Mouse (Mus musculus): Measurements from ENCODE around the gene Riok1. TPM values are rescaled to one million over a fixed set of nuclear protein-coding genes. Genes with fewer than 3 reads are reported as not detected.

Gene Riok1
- polyA plus RNA-seq, 1 experiment from 2014 or later: 33.2 TPM

DNA sequence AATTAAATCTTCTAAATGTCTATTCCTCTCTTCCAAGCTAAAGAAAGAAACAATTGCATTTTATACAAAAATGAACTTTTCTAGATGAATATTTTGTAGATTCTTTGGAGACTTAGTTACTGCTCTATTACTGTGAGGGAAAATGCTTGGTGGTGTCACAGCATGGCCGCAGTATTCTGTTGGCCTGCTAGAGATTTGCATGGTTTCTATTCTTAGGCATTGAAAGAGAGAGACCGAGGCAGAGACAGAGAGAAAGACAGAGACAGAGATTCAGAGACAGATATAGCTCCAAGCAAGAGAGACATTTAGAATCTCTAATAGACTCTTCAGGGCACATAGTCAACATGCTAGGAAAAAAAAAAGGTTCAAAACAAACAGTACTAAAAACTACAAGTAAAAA, 28.8 kb upstream of the Riok1 start:
- Histone ChIP-seq H3K27me3 (ENCODE audit: control insufficient read depth, insufficient read depth, low read length) (no peaks in the 10 kb centered on the region), H3K4me3 (ENCODE audit: low read depth, low read length) (no peak overlapping the region), H3K4me1 (ENCODE audit: control insufficient read depth, insufficient read depth, low read length) (no peaks in the 10 kb centered on the region), H3K9me3 (replicated peaks; ENCODE audit: control insufficient read depth, low read length) (0 out of 2 replicates have a peak, but pooled peaks cover under 1% of the 10 kb centered on the region), H3K4me2 (no peak overlapping the region), H3K27ac (ENCODE audit: low read depth, low read length) (no peak overlapping the region), H3K36me3 (ENCODE audit: control insufficient read depth, insufficient read depth, low read length) (no peaks in the 10 kb centered on the region), H3K9ac (ENCODE audit: low read depth, low read length) (no peak overlapping the region)
- ATAC-seq (replicated peaks; ENCODE audit: insufficient number of reproducible peaks, low FRiP score, low TSS enrichment): no peak
- 78% methylated on average over 2 of the region's 2 CpGs for WGBS (ENCODE audit: insufficient replicate concordance)

DNA sequence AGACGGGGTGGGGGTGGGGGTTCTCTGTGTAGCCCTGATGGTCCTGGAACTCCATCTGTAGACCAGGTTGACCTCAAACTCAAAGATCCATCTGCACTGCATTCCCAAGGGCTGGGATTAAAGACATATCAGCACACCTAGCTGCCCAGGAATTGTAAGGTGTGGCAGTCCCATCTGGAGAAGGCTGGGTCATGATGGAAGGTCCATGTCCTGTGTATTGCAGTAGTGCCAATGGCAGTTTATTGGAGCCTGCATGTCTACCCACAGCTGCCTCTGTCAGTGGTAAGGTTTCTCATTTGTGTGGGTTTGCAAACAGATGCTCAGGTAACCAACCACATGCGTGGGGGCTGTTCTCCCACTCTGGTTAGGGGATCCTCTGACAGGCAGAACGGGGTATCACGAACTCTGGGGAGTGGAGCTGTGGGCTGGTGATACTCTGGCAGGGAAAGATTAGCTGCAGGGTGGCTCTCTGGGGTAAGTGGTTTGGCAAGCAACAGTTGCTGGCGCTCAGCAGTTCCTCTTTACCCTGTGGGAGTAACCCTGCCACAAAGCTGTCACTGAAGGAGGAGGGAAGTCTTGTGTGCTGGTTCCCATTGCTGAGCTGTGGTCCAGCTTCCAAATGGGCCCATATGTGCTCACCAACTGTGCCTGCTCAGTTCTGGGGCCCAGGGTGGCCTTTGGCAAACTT, 26.9 kb upstream of the Riok1 start:
- no peak for ATAC-seq (replicated peaks; ENCODE audit: insufficient number of reproducible peaks, low FRiP score, low TSS enrichment)
- no peak overlapping the region for H3K27ac ChIP-seq (ENCODE audit: low read depth, low read length)

DNA sequence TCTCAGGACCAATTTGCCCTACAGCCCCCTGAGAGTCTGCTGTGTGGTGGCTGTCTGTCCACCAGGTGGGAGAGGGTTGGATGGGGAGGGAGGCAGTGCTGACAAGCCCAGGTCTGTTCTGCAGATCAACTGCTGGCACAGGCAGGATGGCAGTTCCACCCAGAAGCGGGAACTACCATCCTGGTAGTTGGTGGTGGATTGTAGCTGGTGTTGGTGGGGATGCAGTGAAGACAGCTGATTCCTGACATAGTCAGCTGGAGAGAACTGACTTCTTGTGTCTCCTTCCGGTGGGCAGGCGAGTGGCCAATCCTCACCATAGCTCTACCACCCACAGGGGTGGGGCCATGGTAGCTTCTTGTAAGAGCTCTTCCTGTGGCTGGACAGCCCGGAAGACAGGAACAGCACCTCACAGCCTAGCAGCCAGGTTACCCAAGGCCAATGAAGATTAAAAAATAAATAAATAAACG, 26.3 kb upstream of the Riok1 start:
- 79% methylated on average over 5 of the region's 5 CpGs for WGBS (ENCODE audit: insufficient replicate concordance)
- Histone ChIP-seq H3K27ac (ENCODE audit: low read depth, low read length) (no peak overlapping the region), H3K27me3 (ENCODE audit: control insufficient read depth, insufficient read depth, low read length) (no peaks in the 10 kb centered on the region), H3K9ac (ENCODE audit: low read depth, low read length) (no peak overlapping the region), H3K36me3 (ENCODE audit: control insufficient read depth, insufficient read depth, low read length) (no peaks in the 10 kb centered on the region), H3K4me2 (no peak overlapping the region), H3K4me3 (ENCODE audit: low read depth, low read length) (no peak overlapping the region), H3K9me3 (replicated peaks; ENCODE audit: control insufficient read depth, low read length) (no peaks in the 10 kb centered on the region), H3K4me1 (ENCODE audit: control insufficient read depth, insufficient read depth, low read length) (no peaks in the 10 kb centered on the region)
- ATAC-seq (replicated peaks; ENCODE audit: insufficient number of reproducible peaks, low FRiP score, low TSS enrichment): no peak

More for the DNA sequence above, 26.9 kb upstream of the Riok1 start:
- Histone ChIP-seq H3K4me2 (no peak overlapping the region), H3K27me3 (ENCODE audit: control insufficient read depth, insufficient read depth, low read length) (no peaks in the 10 kb centered on the region), H3K9me3 (replicated peaks; ENCODE audit: control insufficient read depth, low read length) (no peaks in the 10 kb centered on the region), H3K9ac (ENCODE audit: low read depth, low read length) (no peak overlapping the region), H3K36me3 (ENCODE audit: control insufficient read depth, insufficient read depth, low read length) (no peaks in the 10 kb centered on the region), H3K4me1 (ENCODE audit: control insufficient read depth, insufficient read depth, low read length) (no peaks in the 10 kb centered on the region), H3K4me3 (ENCODE audit: low read depth, low read length) (no peak overlapping the region)
- 73% methylated on average over 5 of the region's 5 CpGs for WGBS (ENCODE audit: insufficient replicate concordance)

DNA sequence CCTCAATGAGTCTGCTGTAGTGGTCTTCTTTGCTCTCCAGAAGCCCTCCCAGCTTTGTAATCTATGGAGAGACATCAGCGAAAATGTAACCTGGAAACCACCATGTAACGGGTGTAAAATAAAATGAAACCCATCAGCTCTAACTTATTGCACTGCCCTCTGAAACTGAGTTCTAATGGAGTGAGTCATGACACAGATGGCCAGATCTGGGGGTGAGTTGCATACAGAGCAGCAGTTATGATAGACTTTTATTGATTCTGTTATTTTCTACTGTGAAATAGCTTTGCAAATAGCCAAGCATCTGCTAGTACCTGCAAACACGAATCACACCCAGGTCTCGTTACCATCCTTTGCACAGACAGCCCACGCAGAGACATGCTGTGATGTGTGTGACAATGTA, 24.4 kb upstream of the Riok1 start:
- no peaks in the 10 kb centered on the region for H3K9me3 ChIP-seq (replicated peaks; ENCODE audit: control insufficient read depth, low read length)
- no peak overlapping the region for H3K4me3 ChIP-seq (ENCODE audit: low read depth, low read length)
- WGBS (ENCODE audit: insufficient replicate concordance): 84% methylated on average over 5 of the region's 5 CpGs
- H3K27ac ChIP-seq (ENCODE audit: low read depth, low read length): no peak overlapping the region
- no peak overlapping the region for H3K9ac ChIP-seq (ENCODE audit: low read depth, low read length)
- H3K4me1 ChIP-seq (ENCODE audit: control insufficient read depth, insufficient read depth, low read length): no peaks in the 10 kb centered on the region
- no peaks in the 10 kb centered on the region for H3K27me3 ChIP-seq (ENCODE audit: control insufficient read depth, insufficient read depth, low read length)
- H3K4me2 ChIP-seq: no peak overlapping the region
- H3K36me3 ChIP-seq (ENCODE audit: control insufficient read depth, insufficient read depth, low read length): no peaks in the 10 kb centered on the region
- no peak for ATAC-seq (replicated peaks; ENCODE audit: insufficient number of reproducible peaks, low FRiP score, low TSS enrichment)

DNA sequence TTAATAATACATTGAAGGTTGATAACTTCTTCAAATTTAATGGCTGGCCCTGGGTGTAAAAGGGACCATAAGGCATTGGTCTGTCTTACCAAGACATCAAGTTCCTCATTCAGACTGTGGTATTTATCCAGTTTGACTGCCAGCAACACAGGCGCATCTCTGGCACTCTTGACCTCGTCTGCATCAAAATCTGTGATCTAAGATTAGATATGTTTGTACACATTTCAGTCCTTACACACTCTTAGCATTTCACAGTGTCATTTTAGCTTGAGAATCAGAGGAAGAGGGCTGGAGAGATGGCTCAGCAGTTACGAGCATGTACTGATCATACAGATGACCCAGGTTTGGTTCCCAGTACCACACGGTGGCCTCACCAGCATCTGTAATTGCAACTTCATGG, 21.2 kb upstream of the Riok1 start:
- 81% methylated on average over 4 of the region's 4 CpGs for WGBS (ENCODE audit: insufficient replicate concordance)
- ATAC-seq (replicated peaks; ENCODE audit: insufficient number of reproducible peaks, low FRiP score, low TSS enrichment): no peak
- no peaks in the 10 kb centered on the region for H3K4me1 ChIP-seq (ENCODE audit: control insufficient read depth, insufficient read depth, low read length)
- no peaks in the 10 kb centered on the region for H3K27me3 ChIP-seq (ENCODE audit: control insufficient read depth, insufficient read depth, low read length)
- H3K9me3 ChIP-seq (replicated peaks; ENCODE audit: control insufficient read depth, low read length): 0 out of 2 replicates have a peak, but pooled peaks cover 2% of the 10 kb centered on the region
- no peak overlapping the region for H3K27ac ChIP-seq (ENCODE audit: low read depth, low read length)
- no peak overlapping the region for H3K9ac ChIP-seq (ENCODE audit: low read depth, low read length)
- no peak overlapping the region for H3K4me3 ChIP-seq (ENCODE audit: low read depth, low read length)
- no peak overlapping the region for H3K4me2 ChIP-seq
- H3K36me3 ChIP-seq (ENCODE audit: control insufficient read depth, insufficient read depth, low read length): no peaks in the 10 kb centered on the region

DNA sequence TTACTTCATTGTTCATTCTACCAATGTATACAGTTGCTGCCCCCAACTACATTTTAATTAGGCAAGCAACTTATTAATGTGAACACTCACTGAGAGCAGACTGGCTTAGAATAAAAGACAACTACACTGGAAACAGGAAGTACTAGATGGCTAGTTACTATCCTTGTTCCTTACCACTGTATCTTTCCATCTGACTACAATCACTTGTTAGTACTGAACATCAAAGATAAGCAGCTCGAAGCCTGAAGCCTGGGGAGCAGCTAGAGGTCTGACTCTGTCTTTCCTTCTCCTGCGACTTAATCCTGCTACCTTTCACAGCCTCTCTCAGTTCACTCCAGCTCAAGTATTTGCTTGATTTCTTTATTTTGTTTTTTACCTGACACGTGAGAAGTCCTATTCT, 18.0 kb upstream of the Riok1 start:
- Histone ChIP-seq H3K27ac (ENCODE audit: low read depth, low read length) (no peak overlapping the region), H3K4me3 (ENCODE audit: low read depth, low read length) (no peak overlapping the region), H3K4me2 (no peak overlapping the region), H3K4me1 (ENCODE audit: control insufficient read depth, insufficient read depth, low read length) (0 out of 2 replicates have a peak, but pooled peaks cover 2% of the 10 kb centered on the region), H3K27me3 (ENCODE audit: control insufficient read depth, insufficient read depth, low read length) (no peaks in the 10 kb centered on the region), H3K9me3 (replicated peaks; ENCODE audit: control insufficient read depth, low read length) (0 out of 2 replicates have a peak, but pooled peaks cover 2% of the 10 kb centered on the region), H3K36me3 (ENCODE audit: control insufficient read depth, insufficient read depth, low read length) (no peaks in the 10 kb centered on the region), H3K9ac (ENCODE audit: low read depth, low read length) (no peak overlapping the region)
- 58% methylated on average over 3 of the region's 3 CpGs for WGBS (ENCODE audit: insufficient replicate concordance)
- no peak for ATAC-seq (replicated peaks; ENCODE audit: insufficient number of reproducible peaks, low FRiP score, low TSS enrichment)

DNA sequence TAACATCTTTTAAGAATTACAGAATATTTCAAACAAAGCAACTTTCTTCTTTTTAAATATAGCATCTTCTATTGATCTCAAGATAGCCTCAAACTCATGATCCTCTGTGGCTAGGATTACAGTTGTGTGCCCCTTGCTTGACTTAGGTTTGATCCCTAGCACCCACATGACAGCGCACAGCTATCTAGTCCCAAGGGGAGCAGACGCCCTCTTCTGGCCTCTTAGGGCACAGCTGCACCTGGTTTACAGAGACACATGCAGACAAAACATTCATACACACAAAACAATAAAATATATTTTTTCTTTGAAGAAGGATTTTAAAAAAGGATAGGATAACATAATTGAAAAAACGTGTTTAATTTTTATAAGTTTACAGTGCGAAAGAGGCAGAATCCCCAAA, 10.9 kb upstream of the Riok1 start:
- Histone ChIP-seq H3K27me3 (ENCODE audit: control insufficient read depth, insufficient read depth, low read length) (no peaks in the 10 kb centered on the region), H3K27ac (ENCODE audit: low read depth, low read length) (no peak overlapping the region), H3K4me1 (ENCODE audit: control insufficient read depth, insufficient read depth, low read length) (0 out of 2 replicates have a peak, but pooled peaks cover 2% of the 10 kb centered on the region), H3K4me2 (no peak overlapping the region), H3K9ac (ENCODE audit: low read depth, low read length) (no peak overlapping the region), H3K36me3 (ENCODE audit: control insufficient read depth, insufficient read depth, low read length) (no peaks in the 10 kb centered on the region), H3K9me3 (replicated peaks; ENCODE audit: control insufficient read depth, low read length) (no peaks in the 10 kb centered on the region), H3K4me3 (ENCODE audit: low read depth, low read length) (no peak overlapping the region)
- 36% methylated on average over 4 of the region's 4 CpGs for WGBS (ENCODE audit: insufficient replicate concordance)
- ATAC-seq (replicated peaks; ENCODE audit: insufficient number of reproducible peaks, low FRiP score, low TSS enrichment): no peak

DNA sequence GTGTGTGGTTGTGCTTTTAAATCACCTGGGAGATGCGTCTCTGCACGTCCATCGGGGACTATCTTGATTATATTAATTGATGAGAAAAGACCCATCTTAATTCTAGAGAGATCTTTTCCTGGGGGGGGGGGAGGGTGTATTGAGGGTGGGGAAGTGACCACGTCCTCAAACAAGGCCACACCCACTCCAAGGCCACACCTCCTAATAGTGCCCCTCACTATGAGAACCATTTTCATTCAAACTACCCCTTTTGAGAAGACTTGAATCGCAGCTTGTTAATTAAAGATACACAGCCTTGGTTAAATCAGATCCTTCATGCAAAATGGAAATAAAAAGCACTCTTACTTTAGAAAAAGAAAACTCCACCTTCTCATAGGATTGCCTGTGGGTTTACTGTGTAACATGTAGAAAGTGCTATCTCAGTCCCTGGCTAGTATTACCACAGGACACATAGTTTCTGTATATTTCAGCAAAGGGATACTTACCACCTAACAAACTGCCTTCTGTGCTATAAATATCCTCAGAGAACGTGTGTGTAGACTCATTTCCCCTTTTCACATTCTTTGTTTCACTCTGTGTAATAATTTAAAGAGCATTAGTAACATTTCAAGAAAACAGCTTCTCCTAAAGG, 9.1 kb upstream of the Riok1 start:
- H3K27ac ChIP-seq (ENCODE audit: low read depth, low read length): no peak overlapping the region
- H3K4me3 ChIP-seq (ENCODE audit: low read depth, low read length): no peak overlapping the region
- no peak overlapping the region for H3K4me2 ChIP-seq
- H3K27me3 ChIP-seq (ENCODE audit: control insufficient read depth, insufficient read depth, low read length): no peaks in the 10 kb centered on the region
- no peak for ATAC-seq (replicated peaks; ENCODE audit: insufficient number of reproducible peaks, low FRiP score, low TSS enrichment)
- no peaks in the 10 kb centered on the region for H3K36me3 ChIP-seq (ENCODE audit: control insufficient read depth, insufficient read depth, low read length)
- 0 out of 2 replicates have a peak, but pooled peaks cover 2% of the 10 kb centered on the region for H3K4me1 ChIP-seq (ENCODE audit: control insufficient read depth, insufficient read depth, low read length)
- 64% methylated on average over 6 of the region's 6 CpGs for WGBS (ENCODE audit: insufficient replicate concordance)
- H3K9ac ChIP-seq (ENCODE audit: low read depth, low read length): no peak overlapping the region
- H3K9me3 ChIP-seq (replicated peaks; ENCODE audit: control insufficient read depth, low read length): no peaks in the 10 kb centered on the region

DNA sequence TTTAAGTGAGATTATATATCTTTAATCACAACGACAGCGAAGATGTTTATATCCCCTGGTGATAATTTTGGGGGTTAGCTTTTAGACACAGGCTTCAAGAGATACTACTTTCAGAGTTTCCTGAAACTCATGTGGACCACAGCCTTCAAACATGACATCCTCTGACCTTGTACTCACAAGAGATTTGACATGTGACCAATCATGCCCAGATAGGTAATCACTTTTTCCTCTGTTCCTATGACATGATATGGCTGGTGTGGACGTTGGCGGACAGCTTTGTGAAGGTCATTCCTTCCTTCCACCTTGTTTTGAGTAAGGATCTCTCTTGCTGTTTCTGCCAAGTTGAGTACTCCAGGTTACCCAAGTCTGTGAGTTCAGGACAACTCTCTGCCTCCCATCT, 8.4 kb upstream of the Riok1 start:
- H3K36me3 ChIP-seq (ENCODE audit: control insufficient read depth, insufficient read depth, low read length): no peaks in the 10 kb centered on the region
- WGBS (ENCODE audit: insufficient replicate concordance): 63% methylated on average over 4 of the region's 4 CpGs

More for the DNA sequence above, 8.4 kb upstream of the Riok1 start:
- no peak for ATAC-seq (replicated peaks; ENCODE audit: insufficient number of reproducible peaks, low FRiP score, low TSS enrichment)
- Histone ChIP-seq H3K4me3 (ENCODE audit: low read depth, low read length) (no peak overlapping the region), H3K9ac (ENCODE audit: low read depth, low read length) (no peak overlapping the region), H3K4me2 (no peak overlapping the region), H3K27ac (ENCODE audit: low read depth, low read length) (no peak overlapping the region), H3K9me3 (replicated peaks; ENCODE audit: control insufficient read depth, low read length) (no peaks in the 10 kb centered on the region), H3K4me1 (ENCODE audit: control insufficient read depth, insufficient read depth, low read length) (no peaks in the 10 kb centered on the region), H3K27me3 (ENCODE audit: control insufficient read depth, insufficient read depth, low read length) (no peaks in the 10 kb centered on the region)

Data from heart, embryonic 11.5 days (tissue).